Mouse (Mus musculus): Measurements from ENCODE around the gene Ccdc184.

The Ccdc184 gene

DNA sequence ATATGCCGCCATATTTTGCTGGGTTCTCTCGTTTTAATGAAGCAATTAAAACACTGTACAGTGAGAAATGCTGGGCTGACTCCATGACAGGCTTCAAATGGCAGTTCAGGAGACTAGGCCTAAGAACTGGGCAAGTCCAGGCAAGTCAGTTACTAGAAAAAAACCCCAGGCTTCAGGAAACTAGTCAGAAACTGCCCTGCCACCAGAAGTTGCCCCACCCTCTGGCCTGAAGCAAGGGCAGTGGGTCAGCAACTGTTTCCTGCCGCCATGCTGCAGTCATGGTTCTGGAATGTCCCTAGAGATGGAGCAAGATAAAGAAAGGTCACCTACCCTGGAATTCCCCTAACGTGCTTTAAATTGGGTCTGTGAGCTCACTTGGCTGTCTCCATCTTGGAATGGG is 11.0 kb upstream of the Ccdc184 start:
- DNase-seq (ENCODE audit: low spot score) = no peak

GRCm38 (mm10) chr15:98157253-98157652 is 9.7 kb upstream of the Ccdc184 start:
- DNase-seq (ENCODE audit: low spot score) = no peak

DNA sequence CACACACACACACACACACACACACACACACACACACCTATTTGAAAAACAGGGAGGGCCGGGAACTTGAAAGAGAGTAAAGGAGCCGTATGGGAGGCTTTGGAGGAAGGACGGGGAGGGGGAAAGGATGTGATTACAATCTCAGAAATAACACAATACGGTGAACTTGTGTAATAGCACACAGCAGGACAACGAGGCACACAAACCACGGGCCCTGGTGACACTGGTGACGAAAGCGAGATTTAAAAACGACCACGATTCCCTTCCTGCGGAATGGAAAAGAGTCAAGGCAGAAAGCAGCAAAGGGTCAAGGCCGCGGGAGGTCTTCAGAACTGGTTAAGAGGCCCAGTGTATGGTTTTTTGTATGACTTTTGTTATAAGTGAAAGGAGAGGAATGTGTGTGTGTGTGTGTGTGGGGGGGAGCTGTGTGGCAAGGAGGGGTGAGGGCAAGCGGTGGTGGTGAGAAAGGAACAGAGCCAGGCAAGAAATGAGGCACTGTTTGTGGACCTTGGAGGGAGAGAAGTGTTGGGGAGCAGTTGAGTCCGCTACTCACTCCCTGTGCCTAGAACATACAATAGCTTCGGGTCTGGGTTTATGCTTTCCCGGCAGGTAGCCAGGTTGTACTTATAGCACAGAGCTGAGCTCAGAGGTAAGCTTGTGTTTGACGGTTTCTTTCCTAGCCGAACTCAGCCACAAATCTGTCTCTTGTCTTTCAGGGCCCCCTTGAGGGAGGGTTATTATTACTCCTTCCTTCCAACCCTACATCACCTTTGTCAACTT is 5.7 kb upstream of the Ccdc184 start:
- no peak for DNase-seq (ENCODE audit: low spot score)

DNA sequence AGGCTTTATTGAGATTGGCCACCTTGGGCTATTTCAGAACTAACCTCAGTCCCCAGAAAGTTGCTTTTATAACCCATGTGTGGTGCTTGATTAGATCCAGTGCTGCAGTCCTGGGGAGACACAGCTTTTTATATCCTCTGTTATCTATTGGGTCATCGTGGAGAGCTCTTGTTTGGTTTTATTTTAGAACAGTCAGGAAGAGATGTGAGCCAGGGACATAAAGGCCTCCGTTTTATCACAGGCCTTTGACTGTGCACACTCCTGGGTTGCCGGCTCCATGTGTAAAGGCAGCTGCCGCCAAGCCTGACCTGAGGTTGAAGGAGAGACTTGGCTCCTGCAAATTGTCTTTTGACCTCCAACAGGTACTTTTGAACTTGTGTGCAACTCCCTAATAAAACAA is 4.4 kb upstream of the Ccdc184 start:
- DNase-seq (ENCODE audit: low spot score) = no peak

- DNase-seq (ENCODE audit: low spot score) = no peak
Observed at GRCm38 (mm10) chr15:98165525-98165924, 1.4 kb upstream of the Ccdc184 start, which contains the start of gene Asb8. Gene Asb8, minus strand, starts transcription at chr15:98165625.

GRCm38 (mm10) chr15:98167645-98168621 is 975 bp downstream of the Ccdc184 start:
- DNase-seq (ENCODE audit: low spot score) = peak; percentile 88

- no peak for DNase-seq (ENCODE audit: low spot score)
Observed at GRCm38 (mm10) chr15:98168622-98169004, 1.7 kb downstream of the Ccdc184 start.

GRCm38 (mm10) chr15:98170365-98170764 is 3.4 kb downstream of the Ccdc184 start:
- DNase-seq (ENCODE audit: low spot score) = peak; percentile 65

DNA sequence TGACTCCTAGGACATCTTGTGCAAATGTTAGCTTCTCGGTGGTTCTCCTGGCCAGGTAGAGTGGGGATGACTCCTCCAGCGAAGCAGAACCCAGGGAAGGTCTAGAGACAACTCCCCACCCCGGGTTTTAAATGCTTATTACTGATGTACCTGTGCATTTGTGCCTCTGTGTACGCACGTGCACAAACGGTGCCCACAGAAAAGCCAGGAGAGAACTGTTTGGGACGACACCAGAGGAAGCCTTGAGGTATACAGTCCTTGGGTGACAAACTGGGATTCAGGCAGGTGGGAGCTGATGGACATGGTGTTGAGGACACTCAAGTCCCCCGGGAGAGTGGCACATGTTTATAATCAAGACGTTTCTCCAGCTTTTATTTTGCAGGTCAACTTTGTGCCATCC is 4.0 kb downstream of the Ccdc184 start:
- no peak for DNase-seq (ENCODE audit: low spot score)

GRCm38 (mm10) chr15:98172113-98172512 is 5.2 kb downstream of the Ccdc184 start:
- DNase-seq (ENCODE audit: low spot score) = no peak

GRCm38 (mm10) chr15:98173821-98174220 is 6.9 kb downstream of the Ccdc184 start:
- peak; percentile 84 for DNase-seq (ENCODE audit: low spot score)

GRCm38 (mm10) chr15:98177320-98177719 is 10.4 kb downstream of the Ccdc184 start:
- no peak for DNase-seq (ENCODE audit: low spot score)

GRCm38 (mm10) chr15:98180567-98181131 is 13.7 kb downstream of the Ccdc184 start:
- no peak for DNase-seq (ENCODE audit: low spot score)

DNA sequence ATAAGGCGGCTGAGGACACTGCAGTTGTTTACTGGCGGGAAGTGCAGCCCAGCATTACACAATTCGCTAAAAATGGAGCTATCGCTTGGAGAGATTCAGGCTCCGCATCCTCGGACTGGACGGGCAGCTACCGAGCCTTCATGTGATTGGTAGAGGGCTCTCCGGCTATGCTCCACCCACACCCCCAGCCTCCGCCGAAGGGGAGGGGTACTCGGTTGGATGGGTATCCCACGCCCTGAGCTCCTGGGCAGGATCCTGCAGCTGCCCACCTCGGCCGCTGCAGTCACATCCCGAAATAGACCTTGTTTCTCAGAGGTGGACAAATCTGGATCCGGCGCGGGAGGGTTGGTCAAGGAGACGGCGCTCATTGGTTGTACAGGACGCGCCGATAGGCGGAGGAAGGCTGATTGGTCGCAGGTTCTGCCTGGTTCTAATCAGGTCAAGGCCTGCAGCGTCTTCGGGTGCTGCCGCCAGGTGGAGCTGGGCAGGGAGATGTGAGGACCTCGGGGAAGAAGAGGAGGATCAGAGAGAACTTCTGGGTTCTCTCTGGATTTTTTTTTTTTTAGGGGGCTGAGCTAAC is 14.3 kb downstream of the Ccdc184 start:
- peak; percentile 91 for DNase-seq (ENCODE audit: low spot score)

- no peak for DNase-seq (ENCODE audit: low spot score)
Observed at GRCm38 (mm10) chr15:98181856-98182570, 15.1 kb downstream of the Ccdc184 start.

- no peak for DNase-seq (ENCODE audit: low spot score)
Observed at GRCm38 (mm10) chr15:98184456-98184855, 17.5 kb downstream of the Ccdc184 start.

DNA sequence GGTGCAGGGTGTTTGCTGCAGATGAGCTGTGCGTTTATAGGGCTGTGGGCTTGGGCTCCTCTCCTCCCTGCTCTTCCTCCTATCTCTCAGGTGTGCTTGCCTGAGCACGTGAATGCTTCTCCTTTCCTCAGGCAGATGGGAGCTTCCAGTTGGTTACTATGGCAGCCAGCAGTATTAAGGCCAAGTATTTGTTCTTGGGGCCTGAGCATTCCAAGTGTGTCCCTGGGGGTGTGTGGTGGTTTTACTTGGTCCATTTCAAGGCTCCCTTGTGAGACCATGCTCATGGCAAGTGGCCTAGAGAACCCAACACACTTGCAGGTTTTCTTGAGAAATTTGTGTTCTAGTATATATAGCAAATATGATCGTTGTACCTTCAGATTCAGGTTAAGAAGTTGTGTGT is 28.5 kb downstream of the Ccdc184 start, which contains the start of gene Olfr288:
TSS of gene Olfr288 (minus strand) at position 101 of the 400 bp plus-strand sequence.
- DNase-seq (ENCODE audit: low spot score) = no peak

DNA sequence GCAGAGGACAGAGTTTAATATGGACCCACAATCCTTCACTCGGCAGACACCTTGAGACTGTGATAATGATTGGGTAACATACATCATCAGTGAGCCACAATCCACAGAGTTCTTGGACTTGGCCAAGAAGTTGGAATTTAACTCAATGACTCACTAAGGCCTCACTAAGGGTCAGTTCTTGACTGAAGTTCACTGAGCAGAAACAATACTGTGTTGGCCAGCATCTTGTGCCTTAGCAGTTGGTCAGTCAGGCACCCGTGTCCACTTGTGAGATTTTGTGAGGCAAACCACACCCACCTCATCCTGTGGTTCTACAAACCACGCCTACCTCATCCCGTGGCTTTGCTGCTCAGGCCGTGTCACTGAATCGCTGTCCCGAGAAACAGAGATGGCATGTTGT is 42.7 kb downstream of the Ccdc184 start:
- DNase-seq (ENCODE audit: low spot score) = no peak

DNA sequence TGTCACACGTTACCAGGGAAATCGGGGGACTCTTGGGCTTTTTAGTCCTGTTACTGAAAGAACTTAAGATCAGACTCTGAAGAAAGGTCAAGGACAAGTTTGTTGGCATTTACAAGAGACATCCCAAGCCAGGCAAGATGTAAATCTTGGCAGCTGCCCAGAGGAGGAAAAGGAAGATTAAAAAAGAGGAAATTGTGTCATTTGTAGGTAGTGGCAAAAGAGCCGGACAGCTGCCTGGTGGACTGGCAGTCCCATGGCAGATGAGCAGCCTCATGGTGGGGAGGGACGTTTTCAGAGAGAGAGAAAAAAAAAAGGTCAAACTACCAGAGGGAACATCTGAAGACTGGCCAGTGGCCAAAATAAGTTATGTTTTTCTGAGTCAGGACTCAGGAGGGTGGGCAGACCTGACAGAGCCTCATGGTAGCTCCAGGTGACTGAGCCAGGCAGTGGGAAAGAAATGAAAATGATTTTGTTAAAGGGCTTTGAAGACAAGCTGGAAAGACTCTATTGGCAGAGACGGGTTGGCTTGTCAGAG is 46.4 kb downstream of the Ccdc184 start:
- DNase-seq (ENCODE audit: low spot score) = no peak

GRCm38 (mm10) chr15:98214130-98214529 is 47.2 kb downstream of the Ccdc184 start:
- DNase-seq (ENCODE audit: low spot score) = no peak

Data from retina, embryonic 14.5 days (tissue).